Mouse (Mus musculus) T-helper 2 cell (primary cell): ENCODE data around the gene Mical3.
"Not testable (repeated sequence)": the region's sequence is repeated elsewhere in the genome, so short reads cannot be mapped to it uniquely, and the experiment has no call there.

Experiments used
- in situ Hi-C: fragments of 300-600 bp; cut with MboI, MseI; formaldehyde crosslinking; loops from one replicate; pipeline ENCODE4 v1.15.1; 2025; ENCODE audit warnings: high pct_unique_total_duplicates

Gene Mical3

DNA sequence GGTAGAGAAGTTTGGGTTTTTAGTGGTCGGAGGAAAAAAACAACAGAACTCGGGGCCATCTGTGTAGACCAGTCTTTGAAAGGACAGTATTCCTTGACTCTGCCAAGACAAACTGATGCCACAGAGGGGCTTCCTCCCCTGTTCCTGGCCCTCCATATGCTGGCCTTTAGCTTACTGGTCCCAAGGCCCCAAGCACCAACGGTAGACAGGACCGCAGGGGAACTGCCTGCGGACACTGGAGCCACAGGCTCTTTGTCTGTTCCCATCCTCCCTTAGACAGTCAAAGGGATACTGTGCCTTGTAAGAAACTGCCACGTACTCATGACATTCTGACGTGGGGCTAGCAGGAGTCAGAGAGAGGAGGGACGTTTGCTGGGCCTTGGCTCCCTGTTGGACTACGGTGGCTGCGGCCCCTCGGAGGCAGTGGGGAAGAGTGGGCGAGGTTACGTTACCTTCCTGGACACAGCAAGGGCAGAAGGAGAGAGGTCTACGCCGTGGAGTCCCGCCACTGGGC lies 193.6 kb downstream of the Mical3 start:
- in situ Hi-C loops, result no loop called here

DNA sequence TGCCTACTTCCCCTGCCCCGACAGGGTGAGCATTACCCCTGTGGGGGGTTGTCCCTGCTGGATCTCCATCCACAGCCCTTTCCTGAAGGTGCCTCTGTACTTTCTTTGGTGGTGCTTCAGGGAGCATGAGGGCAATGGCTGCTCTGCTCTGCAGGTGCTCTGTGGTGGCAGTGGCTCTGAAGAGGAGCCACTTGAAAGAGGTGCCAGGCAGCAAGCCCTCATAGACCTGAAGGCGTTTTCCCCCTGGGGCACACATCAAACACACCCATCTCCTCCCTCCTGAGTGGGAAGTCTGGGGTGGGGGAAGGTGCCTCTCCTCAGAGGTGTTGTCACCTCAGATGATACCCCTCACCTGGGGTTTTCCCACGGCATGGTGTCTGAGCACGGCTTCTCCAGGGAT lies 196.6 kb downstream of the Mical3 start:
- in situ Hi-C loops, result no loop called here

DNA sequence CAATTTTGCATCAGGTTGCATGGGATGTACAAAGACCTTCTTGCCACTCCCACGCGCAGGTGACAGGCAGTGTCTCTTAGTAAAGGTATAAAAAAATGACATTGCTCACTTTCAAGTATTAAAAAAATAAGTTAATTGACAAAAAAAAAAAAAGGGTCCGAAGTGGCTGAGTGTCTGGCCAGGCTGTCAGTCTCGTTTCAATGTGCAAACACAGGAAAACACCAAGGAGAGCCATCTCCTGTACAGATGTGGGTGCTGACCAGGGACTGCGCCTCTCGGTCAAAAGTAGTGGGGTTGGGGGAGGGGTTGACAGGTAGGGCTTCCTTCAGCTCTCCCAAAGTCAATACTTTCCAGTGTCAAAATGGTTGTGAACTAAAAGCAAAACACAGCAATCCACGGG lies 197.1 kb downstream of the Mical3 start:
- in situ Hi-C loops, result no loop called here

DNA sequence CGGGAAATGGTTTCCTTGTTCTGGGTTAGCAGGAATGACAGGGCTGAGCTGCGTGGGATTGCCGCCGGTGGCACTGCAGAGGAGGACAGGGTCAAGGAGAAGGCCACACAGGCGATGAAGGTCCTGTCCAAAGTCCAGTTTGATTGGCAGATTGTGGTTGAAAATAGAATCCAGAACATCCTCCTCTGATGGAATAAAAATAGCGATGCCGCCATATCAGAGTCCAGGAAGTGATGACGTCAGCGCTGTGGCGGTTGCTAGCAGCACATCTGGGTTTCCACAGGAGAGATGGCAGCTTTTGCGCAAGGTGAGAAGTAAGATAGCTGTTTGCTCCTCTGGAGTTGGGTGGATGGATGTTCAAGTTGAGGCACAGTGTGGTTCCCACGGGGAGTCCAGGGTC lies 198.2 kb downstream of the Mical3 start:
- in situ Hi-C loops, result no loop called here

DNA sequence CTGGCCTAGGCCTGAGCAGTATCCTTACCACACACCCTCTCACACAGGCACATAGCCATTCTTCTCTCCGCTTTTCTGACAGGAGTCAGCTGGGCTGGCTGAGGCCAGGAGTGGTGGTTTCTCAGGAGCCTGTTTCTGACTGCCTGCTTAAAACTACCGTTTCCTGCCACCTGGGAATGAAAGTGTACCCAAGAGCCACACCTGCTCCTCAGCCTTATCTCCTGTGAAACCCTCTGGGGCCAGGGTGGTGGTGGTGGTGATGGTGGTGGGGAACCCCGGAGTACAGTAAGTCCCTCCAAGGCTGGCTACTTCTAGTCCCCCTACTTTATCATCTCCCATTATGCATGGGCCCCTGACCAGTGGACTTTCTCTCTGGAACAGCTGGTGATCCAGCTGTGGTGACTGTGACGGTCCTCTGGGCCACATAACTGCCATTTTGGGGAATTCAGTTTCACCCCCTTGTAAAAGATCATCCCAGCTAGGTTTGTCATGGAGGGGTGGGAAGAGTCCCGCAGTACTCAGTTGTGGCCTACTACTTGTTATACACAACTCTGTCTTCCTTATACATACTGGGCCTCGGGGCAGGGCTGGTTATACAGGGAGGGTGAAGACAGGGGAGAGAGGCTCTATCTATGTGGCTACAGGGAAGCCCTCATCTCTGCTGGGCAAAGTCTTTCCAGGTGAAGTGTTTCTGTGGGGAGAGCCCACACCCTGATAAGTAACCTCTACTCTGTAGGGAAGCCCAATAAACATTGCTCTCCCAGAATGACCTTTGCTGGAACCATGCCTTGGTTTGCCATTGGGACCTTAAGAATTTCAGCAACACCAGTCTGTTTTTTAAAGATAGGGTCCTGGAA lies 200.1 kb downstream of the Mical3 start:
- in situ Hi-C loops, result no loop called here

DNA sequence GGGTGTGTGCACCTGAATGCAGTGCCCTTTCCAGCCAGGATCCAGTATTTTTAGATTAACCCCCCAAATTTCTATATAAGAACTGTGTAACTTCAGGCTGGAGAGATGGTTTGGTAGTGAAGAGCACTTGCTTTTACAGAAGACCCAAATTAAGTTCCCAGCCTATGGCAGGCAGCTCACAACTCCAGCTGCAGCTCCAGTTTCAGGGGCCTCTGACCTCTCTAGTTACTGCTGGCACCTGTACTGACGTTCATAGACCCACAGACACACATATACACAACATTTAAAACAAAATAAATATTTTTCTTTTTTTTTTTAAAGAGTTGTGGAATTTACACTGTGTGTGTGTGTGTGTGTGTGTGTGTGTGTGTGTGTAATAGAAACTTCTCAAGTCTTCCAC lies 201.4 kb downstream of the Mical3 start:
- in situ Hi-C loops, result no loop called here

DNA sequence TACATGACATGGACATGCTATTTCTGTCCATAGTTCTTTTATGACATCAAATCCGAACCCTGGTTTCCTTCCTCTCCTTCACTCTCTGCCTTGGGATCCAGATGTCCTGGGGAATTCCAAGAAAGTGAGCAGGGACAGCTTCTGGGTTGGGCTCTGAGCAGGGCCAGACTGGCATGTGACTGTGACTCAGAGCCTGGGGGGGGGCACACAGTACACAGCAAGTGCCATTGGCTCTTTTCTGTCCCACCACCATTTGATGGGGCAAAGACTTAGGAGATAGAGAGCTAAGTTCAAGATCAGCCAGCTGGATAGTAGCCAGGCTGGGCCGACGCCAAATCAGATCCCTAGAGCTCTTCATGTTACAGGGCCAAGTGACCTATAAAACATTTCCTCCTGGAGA lies 203.0 kb downstream of the Mical3 start:
- in situ Hi-C loops, result no loop called here

DNA sequence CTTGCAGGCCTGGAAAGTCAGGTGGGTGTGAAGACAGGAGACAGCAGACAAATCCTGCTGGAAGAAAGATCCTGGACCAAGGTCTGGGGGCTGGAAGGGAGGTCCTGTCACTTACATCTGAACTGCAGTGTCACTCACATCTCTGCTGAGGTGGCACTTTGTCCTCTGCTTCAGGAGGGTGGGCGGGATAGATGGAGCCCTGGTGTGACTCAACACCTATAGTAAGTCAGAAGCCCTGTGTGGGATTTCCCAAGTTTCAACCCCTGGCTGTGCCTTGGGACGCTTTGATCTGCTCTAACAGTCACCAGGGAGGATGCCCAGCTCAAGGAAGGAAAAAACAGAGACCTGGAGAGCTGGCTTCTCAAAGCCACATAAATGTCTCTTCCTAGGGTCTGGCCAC lies 203.9 kb downstream of the Mical3 start:
- in situ Hi-C loops, result no loop called here

DNA sequence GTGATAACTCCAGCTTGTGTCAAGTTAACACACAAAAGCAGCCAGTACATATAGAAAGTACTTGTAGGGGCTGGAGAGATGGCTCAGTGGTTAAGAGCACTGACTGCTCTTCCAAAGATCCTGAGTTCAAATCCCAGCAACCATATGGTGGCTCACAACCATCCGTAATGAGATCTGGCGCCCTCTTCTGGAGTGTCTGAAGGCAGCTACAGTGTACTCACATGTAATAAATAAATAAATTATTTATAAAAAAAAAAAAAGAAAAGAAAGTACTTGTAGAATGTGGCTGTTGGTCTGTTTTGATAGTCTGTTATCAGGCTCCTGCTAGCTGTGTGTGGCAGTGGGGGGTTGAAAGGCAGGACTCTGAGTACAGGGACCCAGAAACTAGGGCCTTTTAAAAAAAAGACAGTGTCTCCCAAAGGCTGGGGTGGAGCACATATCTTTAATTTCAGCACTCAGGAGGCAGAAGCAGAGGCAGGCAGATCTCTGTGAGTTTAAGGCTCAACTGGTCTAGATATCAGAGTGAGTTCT lies 205.9 kb downstream of the Mical3 start:
- in situ Hi-C loops, result not testable (repeated sequence)

DNA sequence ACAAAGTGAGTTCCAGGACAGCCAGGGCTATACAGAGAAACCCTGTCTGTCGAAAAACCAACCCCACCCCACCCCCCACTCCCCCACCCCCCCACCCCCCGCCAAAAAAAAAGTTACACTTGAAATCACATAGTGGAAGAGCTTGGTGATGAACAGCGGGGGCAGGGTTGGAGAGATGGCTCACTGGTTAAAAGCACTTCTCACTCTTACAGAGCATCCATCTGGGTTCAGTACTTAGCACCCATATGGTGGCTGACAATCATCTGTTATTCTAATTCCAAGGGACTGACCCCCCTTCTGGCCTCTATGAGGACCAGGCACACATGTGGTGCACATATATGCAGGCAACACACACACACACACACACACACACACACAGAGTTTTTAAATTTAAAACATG lies 212.8 kb downstream of the Mical3 start:
- in situ Hi-C loops, result loop anchor here (10.0 kb wide), 1 partner anchor 1073 kb away; the partner anchor contains the start of gene Erc1

DNA sequence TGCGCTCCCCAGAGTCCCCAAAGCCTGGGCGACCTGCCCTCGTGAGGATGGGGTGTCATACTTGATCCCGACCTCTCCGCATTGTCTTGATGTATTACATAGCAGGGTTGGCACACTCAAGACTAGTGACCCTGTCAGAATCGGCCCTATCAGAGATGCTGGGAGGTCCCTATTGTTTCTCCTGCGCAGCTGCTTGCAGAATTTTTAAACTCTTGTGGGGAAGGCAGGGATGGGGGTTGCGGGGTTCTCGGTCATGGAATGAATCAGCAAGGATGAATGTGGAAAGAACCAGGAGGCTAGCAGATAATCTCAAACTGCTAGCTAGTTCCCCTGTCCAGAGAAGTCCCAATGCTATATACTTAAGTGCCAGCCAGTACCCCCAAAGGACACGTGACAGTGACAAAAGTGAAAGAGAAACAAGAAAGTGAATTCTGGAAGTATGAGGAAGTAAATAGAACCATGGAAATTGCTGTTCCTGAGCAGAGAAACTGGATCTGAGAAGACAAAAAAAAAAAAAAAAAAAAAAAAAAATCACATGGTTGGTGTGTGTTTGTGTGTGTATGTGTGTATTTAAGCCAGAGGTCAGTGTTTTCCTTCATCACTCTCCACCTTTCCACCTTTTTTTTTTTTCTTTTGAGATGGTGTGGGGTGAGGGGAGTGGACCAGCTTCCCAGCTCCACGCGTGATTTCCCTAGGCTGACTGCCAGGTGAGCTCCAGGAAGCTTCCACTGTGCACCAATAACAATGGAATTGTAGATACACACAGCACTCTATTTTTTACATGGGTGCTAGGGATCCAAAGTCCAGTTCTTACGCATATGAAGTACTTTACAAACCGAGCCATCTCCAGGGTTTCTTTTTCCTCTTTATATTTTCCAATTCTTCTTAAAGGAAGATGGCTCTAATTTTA lies 213.6 kb downstream of the Mical3 start:
- in situ Hi-C loops, result loop anchor here (10.0 kb wide), 1 partner anchor 1072 kb away; the partner anchor contains the start of gene Erc1

DNA sequence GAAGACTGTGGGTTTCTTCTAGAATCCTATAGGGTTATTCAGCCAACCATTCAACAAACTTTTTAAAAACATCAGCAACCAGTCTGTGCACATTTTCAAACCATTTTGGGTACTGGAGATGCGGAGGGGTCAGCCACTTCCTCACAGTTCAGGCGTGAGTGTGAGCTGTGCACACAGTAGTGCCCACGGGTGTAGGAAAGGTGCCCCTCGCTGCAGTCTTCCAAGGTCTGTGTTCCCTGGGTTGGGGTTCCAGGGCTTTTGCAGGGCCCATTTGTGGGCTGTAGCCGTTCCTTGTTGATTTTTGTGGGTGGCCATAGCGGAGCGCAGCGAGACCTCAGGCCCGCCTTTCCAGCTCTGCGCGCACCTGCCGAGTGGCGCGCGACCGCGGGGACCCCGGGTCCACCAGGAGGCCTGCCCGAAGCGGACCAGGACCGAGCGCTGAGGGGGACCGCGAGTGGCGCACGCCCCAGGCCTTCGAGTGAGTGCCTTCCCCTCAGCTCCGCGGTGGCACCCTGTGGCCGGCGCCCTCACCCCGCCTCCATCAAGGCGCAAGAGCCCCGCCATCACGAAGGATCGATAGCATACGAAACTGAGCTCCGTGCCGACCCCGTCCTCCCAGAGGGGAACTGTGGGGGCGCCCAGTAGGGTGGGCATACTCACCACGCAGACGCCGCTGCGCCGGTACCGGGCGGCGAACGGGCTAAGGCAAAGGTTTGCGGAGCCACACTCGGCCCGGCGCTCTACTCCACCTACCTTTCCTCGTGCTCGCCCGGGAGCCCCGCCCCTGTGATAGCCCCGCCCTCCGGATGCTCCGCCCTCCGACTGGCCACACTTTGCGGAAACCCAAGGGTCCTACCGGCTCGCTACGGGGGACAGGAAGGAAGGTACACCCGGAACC lies 214.5 kb downstream of the Mical3 start, which contains the start of gene Bid:
TSS of gene Bid (minus strand) at position 780 of the 898 bp plus-strand sequence.
- in situ Hi-C loops, result loop anchor here (10.0 kb wide), 1 partner anchor 1072 kb away; the partner anchor contains the start of gene Erc1

DNA sequence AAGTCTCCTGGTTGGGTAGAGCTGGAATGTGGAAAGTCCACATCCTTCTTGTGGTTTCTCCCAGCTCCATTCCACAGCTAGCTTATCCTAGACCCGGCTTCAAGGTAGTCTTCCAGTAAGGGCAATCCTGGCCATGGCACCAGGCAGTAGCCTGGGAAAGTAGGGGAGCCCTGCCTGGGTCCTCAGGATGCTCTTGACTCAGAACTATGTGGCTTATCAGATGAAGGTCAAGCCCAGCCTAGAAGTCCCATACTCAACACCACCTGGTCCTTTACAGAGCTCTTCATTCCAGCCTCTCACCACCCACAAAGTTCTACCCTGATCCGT lies 215.2 kb downstream of the Mical3 start:
- in situ Hi-C loops, result loop anchor here (10.0 kb wide), 1 partner anchor 1071 kb away; the partner anchor contains the start of gene Erc1

DNA sequence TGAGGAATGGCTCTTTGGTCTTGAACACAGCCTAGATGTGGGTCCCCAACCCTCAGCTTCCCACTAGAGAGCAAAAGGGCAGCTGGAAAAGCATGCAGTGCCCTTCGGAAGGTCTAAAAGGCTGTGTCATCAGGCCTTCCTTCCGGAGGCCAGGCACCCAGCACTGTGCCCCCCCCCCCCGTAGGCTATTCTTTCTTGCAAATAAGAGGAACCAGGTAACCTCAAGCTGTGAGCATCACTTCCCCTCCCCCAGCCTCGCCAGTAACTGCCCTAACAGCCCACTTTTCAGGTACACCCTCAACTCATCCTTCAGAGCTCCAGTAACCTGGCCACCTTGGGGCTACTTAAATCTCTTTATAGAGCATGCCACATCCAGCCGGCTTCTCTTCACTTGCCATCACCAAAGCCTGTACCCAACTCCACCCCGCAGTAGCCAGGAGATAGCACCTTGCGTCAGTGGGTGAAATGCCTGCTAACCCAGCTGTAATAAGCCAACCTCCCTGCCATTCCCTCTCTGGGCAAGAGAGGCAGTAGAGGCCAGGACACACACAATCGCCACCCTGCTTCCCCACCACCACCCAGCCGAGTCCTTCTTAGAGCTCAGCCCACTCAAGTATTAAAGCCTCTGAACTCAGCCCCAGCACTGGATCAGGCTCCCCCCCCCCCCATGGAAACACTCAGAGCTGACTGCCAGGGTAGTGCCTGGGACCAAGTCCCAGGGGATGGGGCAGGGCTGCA lies 215.7 kb downstream of the Mical3 start:
- in situ Hi-C loops, result loop anchor here (10.0 kb wide), 1 partner anchor 1070 kb away; the partner anchor contains the start of gene Erc1

DNA sequence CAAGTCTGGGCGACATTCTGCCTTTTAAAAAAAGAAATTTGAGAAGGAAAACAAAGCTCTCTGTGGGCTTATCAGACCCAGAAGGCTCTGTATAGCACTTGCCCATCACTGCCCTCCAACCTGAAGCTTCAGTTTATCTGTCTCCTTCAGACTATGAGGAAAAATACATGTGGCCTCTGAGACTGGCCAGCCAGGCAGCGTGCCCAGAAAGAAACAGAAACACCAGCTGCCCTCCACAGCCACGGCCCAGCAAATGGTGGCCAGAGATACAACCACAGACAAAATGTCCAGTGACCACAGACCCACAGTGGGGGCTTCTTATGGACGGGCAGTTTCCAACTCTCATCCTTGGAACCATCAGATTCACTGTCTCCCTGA lies 216.3 kb downstream of the Mical3 start:
- in situ Hi-C loops, result loop anchor here (10.0 kb wide), 1 partner anchor 1070 kb away; the partner anchor contains the start of gene Erc1

DNA sequence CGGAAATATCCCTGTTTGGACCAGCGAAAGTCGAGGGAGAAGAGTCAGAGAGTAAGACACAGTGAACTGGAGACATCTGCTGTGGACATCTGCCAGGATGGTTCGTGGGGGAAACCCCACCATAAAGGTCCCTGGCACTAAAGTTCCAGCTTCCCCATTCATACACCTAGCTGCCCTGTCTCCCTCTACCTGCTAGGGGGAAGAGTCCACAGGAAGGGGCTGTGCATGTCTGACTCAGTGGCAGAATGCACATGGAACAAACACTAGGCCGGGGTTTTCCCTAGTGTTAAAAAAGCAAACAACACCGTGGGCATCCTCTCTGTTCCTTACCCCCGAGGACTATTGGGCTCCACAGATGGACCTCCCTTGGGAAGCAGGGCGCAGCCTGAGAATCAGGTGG lies 217.0 kb downstream of the Mical3 start:
- in situ Hi-C loops, result loop anchor here (10.0 kb wide), 1 partner anchor 1069 kb away; the partner anchor contains the start of gene Erc1

DNA sequence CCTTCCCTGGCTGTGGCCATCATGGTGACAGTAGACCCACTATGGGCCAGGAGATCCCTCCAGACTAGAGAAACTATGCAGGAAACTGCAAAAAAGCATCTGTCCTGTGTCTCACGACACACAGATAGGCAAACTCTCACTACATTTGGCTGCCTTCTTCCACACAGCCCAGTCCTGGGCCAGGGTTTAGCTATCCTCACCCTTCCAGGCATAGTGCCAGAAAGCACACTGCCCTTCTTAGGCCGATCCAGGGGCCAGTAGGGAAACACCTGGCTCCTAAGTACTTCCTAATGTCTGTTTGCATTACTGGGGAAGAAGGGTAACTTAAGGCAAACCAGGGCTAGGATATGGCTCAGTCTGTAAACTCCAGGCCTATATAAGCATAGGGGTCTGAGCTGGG lies 217.9 kb downstream of the Mical3 start:
- in situ Hi-C loops, result loop anchor here (10.0 kb wide), 1 partner anchor 1068 kb away; the partner anchor contains the start of gene Erc1

DNA sequence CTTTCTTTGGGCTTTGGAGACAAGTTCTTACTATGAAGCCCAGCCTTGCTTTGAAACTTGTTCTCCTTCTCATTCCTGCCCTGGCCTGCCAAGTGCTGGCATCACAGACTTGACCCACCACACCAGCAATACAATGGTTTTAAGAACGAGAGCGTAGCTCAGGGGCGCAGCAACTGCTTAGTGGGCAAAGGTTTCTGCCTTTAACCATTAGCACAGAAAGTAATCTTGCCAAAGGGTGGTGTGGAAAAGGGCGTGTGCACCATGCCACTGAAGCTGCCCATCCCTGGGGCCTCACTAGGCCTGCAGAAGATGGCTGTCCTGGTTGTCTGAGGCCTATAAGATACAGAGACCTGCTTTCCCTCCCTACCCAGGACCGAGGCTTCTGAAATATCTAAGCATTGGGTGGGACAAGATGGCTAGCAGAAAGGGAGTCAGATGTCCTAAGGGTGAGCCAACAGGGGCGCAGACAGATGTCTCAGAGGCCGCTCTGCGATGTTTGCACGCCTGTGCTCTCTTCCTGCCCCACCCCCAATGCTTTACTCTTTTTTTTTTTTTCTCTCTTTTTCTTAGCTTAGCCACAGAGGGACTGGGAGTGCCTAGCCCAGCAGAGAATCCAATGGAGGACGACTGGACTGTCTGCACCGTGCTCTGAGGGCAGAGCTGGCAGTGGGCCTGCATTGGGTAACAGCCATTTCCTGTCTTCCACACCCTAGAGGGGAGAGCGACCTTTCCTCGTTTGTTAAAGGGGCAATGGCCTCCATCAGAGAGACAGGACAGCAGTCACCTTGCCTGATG lies 219.4 kb downstream of the Mical3 start:
- in situ Hi-C loops, result loop anchor here (10.0 kb wide), 1 partner anchor 1067 kb away; the partner anchor contains the start of gene Erc1

DNA sequence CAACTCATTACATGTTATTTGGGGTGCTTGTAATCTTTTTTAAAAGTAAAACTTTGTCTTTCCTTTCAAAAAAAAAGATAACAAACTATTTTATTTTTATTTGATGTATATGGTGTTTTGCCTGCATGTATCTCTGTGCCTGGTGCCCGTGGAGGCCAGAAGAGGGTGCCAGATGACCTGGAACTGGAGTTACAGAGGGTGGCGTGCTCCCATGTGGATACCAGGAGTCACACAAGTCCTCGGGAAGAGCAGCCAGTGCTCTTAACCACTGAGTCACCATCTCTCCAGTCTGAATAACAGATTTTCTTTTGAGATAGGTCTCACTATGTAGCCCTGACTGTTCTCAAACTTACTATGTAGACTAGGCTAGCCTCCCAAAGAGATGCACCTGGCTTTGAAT lies 221.3 kb downstream of the Mical3 start:
- in situ Hi-C loops, result no loop called here
